Mouse (Mus musculus): Measurements from ENCODE around the gene Arhgap15.

Arhgap15 gene

GRCm38 (mm10) chr2:44192058-44192457 is 443.4 kb downstream of the Arhgap15 start:
- DNase-seq: no peak

GRCm38 (mm10) chr2:44215506-44215905 is 466.9 kb downstream of the Arhgap15 start:
- no peak for DNase-seq

- DNase-seq: no peak
Observed at GRCm38 (mm10) chr2:44217811-44218210, 469.2 kb downstream of the Arhgap15 start.

- no peak for DNase-seq
Observed at GRCm38 (mm10) chr2:44218317-44218716, 469.7 kb downstream of the Arhgap15 start.

GRCm38 (mm10) chr2:44221686-44222085 is 473.1 kb downstream of the Arhgap15 start:
- DNase-seq: no peak

- DNase-seq: no peak
Observed at GRCm38 (mm10) chr2:44222176-44222753, 473.6 kb downstream of the Arhgap15 start.

- no peak for DNase-seq
Observed at GRCm38 (mm10) chr2:44234856-44235255, 486.2 kb downstream of the Arhgap15 start.

- no peak for DNase-seq
Observed at GRCm38 (mm10) chr2:44241657-44242454, 493.2 kb downstream of the Arhgap15 start.

- DNase-seq: peak in 1 of 2 experiments; percentile 3
Observed at GRCm38 (mm10) chr2:44242628-44243255, 494.1 kb downstream of the Arhgap15 start.

GRCm38 (mm10) chr2:44255343-44255742 is 506.7 kb downstream of the Arhgap15 start:
- no peak for DNase-seq

GRCm38 (mm10) chr2:44257946-44258345 is 509.3 kb downstream of the Arhgap15 start:
- DNase-seq: no peak

- no peak for DNase-seq
Observed at GRCm38 (mm10) chr2:44271455-44272346, 523.1 kb downstream of the Arhgap15 start.

- DNase-seq: no peak
Observed at GRCm38 (mm10) chr2:44272606-44273005, 524.0 kb downstream of the Arhgap15 start.

- DNase-seq: no peak
Observed at GRCm38 (mm10) chr2:44274425-44274824, 525.8 kb downstream of the Arhgap15 start.

GRCm38 (mm10) chr2:44286181-44286719 is 537.6 kb downstream of the Arhgap15 start:
- DNase-seq: no peak

GRCm38 (mm10) chr2:44299156-44299555 is 550.5 kb downstream of the Arhgap15 start:
- no peak for DNase-seq

GRCm38 (mm10) chr2:44299909-44300308 is 551.3 kb downstream of the Arhgap15 start:
- no peak for DNase-seq

GRCm38 (mm10) chr2:44300466-44300865 is 551.8 kb downstream of the Arhgap15 start:
- DNase-seq: no peak

- no peak for DNase-seq
Observed at GRCm38 (mm10) chr2:44304261-44304970, 555.8 kb downstream of the Arhgap15 start.

- DNase-seq: no peak
Observed at GRCm38 (mm10) chr2:44304971-44305808, 556.6 kb downstream of the Arhgap15 start.

GRCm38 (mm10) chr2:44306137-44306536 is 557.5 kb downstream of the Arhgap15 start:
- DNase-seq: no peak

Measured in lung, adult 18-20 months (tissue).